Mouse (Mus musculus) midbrain, embryonic 10.5 days (tissue): Measurements from ENCODE around the gene Atp13a5. TPM values are rescaled to one million over a fixed set of nuclear protein-coding genes. Genes with fewer than 3 reads are reported as not detected.

ENCODE experiments used
- DNase-seq: peaks from one replicate; pipeline ENCODE4 v3.0.0-alpha.2; 2017; ENCODE audit warnings: low spot score
- H3K27ac ChIP-seq: fragments of 300-500 bp; sonication (generic); replicated peaks from 2 replicates; pipeline ENCODE4 v1.5.1; 2016; ENCODE audit warnings: mild to moderate bottlenecking
- H3K27me3 ChIP-seq: fragments of 300-500 bp; sonication (generic); 2 replicates; pipeline ENCODE4 v1.6.1; 2016; ENCODE audit warnings: low read depth, mild to moderate bottlenecking; ENCODE audit not compliant: poor library complexity, severe bottlenecking
- H3K36me3 ChIP-seq: fragments of 300-500 bp; sonication (generic); 2 replicates; pipeline ENCODE4 v1.6.1; 2016; ENCODE audit warnings: mild to moderate bottlenecking, moderate library complexity
- H3K4me1 ChIP-seq: fragments of 300-500 bp; sonication (generic); 2 replicates; pipeline ENCODE4 v1.6.1; 2016
- H3K4me3 ChIP-seq: fragments of 300-500 bp; sonication (generic); 2 replicates; pipeline ENCODE4 v1.5.1; 2016; ENCODE audit warnings: mild to moderate bottlenecking, moderate library complexity
- H3K9me3 ChIP-seq: fragments of 300-500 bp; sonication (generic); replicated peaks from 2 replicates; pipeline ENCODE4 v1.6.1; 2016; ENCODE audit warnings: mild to moderate bottlenecking
- WGBS: fragments of 180-500 bp; shearing (Covaris S2); methylation state at CpG from one replicate; pipeline ENCODE4 v1.1.7; 2016; 5-methylcytosine and 5-hydroxymethylcytosine counted together
- polyA plus RNA-seq: library from polyadenylated mRNA; unstranded; fragments of >200 nt; fragmentation: Nextera tagmentation; extraction: Ambion mirVana; gene quantifications from 2 replicates; pipeline ENCODE4 v1.2.1, GENCODE M21; 2016

Gene Atp13a5
- 0.09 TPM in 1 of 2 replicates, not detected in the other for polyA plus RNA-seq

DNA sequence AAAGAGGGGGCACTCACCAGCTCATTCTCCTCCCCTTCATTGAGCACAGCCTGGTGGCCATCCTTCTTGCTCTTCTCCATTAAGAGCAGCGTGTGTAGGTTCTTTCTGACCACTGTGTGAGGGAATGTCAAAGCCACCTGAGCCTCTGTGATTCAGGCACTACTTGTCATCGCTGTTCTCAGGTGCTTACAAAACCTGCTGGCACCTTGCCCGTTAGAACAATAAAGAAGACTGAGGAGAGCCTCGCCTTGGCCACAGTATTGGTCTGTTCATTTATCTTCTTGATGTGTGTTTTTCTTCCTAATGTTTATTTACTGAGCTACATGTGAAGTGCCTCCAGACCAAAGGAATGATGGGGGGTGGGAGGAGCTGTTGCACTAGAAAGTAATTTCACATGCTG lies at the start of gene Atp13a5:
Gene Atp13a5, minus strand, starts transcription at position 275 of the 400 bp plus-strand sequence.
- Histone ChIP-seq H3K4me3 (no peak within 1 kb of the TSS), H3K27ac (no peak within 1 kb of the TSS), H3K36me3 (no peaks in the 10 kb centered on the region), H3K4me1 (no peaks in the 10 kb centered on the region), H3K27me3 (no peaks in the 10 kb centered on the region), H3K9me3 (no peaks in the 10 kb centered on the region)
- DNase-seq = no peak
- 85% methylated on average over 4 of the region's 4 CpGs for WGBS

DNA sequence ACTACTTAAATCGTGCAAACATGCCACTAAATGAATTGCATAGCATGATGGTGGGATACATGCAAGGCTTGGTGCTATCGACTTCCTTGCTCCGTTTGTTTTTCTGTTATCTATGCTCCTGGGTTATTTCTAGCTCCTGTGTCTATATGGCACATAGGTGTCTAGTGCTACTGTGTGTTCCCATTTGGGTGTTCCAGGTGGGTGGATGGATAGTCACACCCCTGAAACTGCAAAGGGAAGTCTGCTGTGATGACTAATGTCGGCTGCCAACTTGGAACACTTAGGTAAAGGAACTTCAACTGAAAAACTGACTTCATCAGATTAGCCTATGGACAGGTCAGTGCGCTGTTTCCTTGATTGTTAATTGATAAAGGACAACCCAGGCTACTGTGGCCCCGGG lies 36.3 kb upstream of the Atp13a5 start:
- Histone ChIP-seq H3K4me3 (no peak overlapping the region), H3K36me3 (no peaks in the 10 kb centered on the region), H3K27ac (no peak overlapping the region), H3K4me1 (no peaks in the 10 kb centered on the region), H3K27me3 (no peaks in the 10 kb centered on the region), H3K9me3 (no peaks in the 10 kb centered on the region)
- no peak for DNase-seq
- 91% methylated on average over 6 of the region's 6 CpGs for WGBS

DNA sequence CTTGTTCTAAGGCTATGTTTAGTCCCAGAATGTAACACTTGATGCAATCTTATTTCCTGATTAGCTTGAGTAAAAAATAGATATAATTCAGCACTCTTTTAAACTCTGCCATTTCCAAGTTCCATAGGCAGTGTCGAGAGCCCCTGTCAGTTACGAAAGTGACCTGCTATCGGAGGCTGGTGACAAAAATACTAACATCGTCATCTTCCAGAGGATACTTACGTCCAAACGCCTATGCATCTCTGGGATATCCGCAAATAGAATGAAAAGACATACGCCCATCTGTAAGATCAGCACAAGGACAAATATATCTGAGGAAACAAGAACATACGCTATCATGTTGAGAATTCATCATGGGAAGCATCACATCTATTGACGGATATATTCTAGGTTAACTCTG lies 28.8 kb upstream of the Atp13a5 start:
- no peaks in the 10 kb centered on the region for H3K4me1 ChIP-seq
- no peak for DNase-seq
- H3K4me3 ChIP-seq = no peak overlapping the region
- no peaks in the 10 kb centered on the region for H3K27me3 ChIP-seq
- H3K27ac ChIP-seq = no peak overlapping the region
- H3K36me3 ChIP-seq = no peaks in the 10 kb centered on the region
- 94% methylated on average over 10 of the region's 10 CpGs for WGBS
- no peaks in the 10 kb centered on the region for H3K9me3 ChIP-seq

DNA sequence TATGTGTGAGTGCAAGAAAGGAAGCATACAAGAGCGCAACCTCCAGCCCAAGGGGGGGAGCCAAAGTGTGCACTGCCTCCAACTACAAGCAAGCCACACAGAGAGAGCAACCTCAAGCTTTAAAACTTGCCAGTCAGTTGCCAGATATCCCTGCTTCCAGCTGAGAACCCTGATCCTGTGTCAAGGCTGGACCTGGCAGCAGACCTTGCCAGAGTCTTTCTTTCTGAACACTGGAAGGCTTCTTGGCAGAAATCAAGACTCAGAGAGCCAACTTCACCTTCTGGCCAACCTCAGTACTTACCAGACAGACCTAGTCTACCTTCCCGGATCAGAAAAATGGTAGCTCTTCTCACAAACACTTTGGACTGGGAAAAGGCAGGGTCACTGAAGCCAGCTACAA lies 20.5 kb upstream of the Atp13a5 start:
- no peaks in the 10 kb centered on the region for H3K4me1 ChIP-seq
- 90% methylated on average over 1 of the region's 2 CpGs for WGBS
- no peaks in the 10 kb centered on the region for H3K9me3 ChIP-seq
- no peak overlapping the region for H3K4me3 ChIP-seq
- H3K27me3 ChIP-seq = no peaks in the 10 kb centered on the region
- no peak for DNase-seq
- H3K36me3 ChIP-seq = no peaks in the 10 kb centered on the region
- no peak overlapping the region for H3K27ac ChIP-seq

DNA sequence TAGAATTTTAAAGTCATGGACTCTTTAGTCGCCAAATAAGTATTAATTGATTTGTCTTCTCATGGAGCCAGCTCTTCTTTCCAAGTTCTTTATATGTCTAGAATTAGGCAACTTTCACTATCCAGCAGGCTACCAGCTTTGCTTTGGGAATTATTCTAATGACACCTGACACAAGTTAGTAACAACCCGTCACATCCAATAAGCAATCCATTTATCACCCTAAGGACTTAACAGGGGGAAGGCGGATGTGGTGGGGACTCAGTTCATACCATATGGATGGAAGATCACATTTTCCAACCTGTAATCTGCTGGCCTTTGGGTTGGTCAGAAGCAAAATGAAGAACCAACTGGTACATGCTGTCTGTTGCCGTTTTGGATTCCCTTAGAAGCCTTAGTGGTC lies 6.2 kb upstream of the Atp13a5 start:
- Histone ChIP-seq H3K36me3 (no peaks in the 10 kb centered on the region), H3K4me1 (0 out of 2 replicates have a peak, but pooled peaks cover 3% of the 10 kb centered on the region), H3K27me3 (no peaks in the 10 kb centered on the region), H3K27ac (no peak overlapping the region), H3K9me3 (no peaks in the 10 kb centered on the region), H3K4me3 (no peak overlapping the region)
- WGBS = 83% methylated on average over 4 of the region's 4 CpGs
- no peak for DNase-seq

DNA sequence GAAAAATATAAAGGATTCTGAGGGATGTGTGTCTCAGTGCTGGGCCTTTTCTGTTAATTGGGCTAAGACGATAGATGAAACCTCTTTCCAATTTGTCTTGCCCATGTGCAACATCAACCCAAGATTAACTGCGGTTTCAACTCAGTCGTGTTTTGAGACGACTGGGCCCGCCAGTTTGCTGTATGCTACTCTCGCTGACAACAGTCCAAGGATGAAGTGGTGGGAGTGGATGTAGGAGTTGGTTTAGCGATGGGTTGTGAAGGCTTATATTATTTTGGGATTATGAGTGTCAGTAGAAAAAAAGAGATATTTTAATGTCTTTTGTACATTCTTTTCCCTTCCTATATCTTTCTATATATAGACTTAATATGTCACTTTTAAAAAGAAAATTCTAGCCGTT lies 3.9 kb downstream of the Atp13a5 start:
- no peaks in the 10 kb centered on the region for H3K4me1 ChIP-seq
- no peaks in the 10 kb centered on the region for H3K36me3 ChIP-seq
- DNase-seq = no peak
- no peak overlapping the region for H3K4me3 ChIP-seq
- no peaks in the 10 kb centered on the region for H3K9me3 ChIP-seq
- WGBS = 92% methylated on average over 8 of the region's 8 CpGs
- H3K27me3 ChIP-seq = no peaks in the 10 kb centered on the region
- H3K27ac ChIP-seq = no peak overlapping the region

DNA sequence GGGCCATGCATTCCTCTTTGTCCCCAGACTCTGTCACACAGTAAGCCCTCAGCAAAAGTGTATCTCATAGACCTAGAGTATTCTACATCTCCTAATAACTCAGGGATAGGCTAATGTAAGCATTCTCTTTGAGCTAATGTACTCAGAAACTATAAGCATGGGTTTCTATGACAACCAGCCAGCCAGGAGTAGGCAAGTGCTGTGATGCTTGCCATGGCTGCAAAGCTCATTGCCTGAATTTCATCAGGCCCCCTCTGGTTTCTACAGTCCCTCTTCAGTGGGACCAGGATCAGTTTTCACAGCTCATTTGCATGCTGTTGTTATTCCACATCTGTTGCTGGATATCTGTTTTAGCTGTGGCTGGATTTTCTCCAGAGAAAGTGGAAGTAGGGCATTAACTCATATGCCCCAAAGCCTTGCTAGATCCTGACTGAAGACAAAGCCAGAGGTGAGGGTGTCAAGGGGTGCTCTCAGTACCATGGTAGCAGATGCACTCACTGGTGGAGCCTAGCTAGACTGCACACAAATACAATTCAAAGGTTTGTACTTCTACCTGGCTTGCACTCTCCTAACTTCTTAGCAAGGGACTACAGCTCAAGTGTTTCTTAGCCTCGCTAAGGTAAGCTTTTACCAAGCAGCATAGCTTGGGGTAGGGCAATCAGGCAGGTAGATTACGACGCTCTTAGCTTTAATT lies 47.0 kb downstream of the Atp13a5 start:
- no peaks in the 10 kb centered on the region for H3K36me3 ChIP-seq
- no peak overlapping the region for H3K4me3 ChIP-seq
- WGBS = 74% methylated on average over 3 of the region's 3 CpGs
- H3K9me3 ChIP-seq = no peaks in the 10 kb centered on the region
- DNase-seq = no peak
- H3K4me1 ChIP-seq = peaks cover 7% of the 10 kb centered on the region; the same call in 1 of the 2 replicates
- no peak overlapping the region for H3K27ac ChIP-seq
- H3K27me3 ChIP-seq = no peaks in the 10 kb centered on the region

DNA sequence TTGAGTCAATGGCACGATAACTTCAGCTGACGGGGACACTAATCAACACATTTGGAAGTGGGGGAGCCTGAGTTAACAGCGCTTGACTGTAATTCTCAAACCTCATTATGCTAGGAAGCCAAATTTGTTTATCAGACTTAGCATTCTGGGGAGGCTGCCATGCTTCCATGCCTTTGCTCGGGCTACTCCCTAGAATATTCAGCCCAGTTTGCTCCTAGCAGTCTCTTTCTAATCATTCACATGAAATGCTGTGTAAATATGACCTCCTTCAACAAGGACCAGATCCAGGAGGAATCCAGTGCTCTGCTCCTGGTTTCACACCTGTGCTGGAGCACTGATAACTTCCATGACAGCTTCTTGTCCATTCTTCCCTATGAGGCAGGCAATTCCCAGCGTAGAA lies 47.6 kb downstream of the Atp13a5 start:
- H3K4me3 ChIP-seq = no peak overlapping the region
- 85% methylated on average over 5 of the region's 5 CpGs for WGBS
- H3K36me3 ChIP-seq = no peaks in the 10 kb centered on the region
- H3K4me1 ChIP-seq = peaks cover 7% of the 10 kb centered on the region; the same call in 1 of the 2 replicates
- H3K27me3 ChIP-seq = no peaks in the 10 kb centered on the region
- no peaks in the 10 kb centered on the region for H3K9me3 ChIP-seq
- H3K27ac ChIP-seq = no peak overlapping the region
- no peak for DNase-seq

DNA sequence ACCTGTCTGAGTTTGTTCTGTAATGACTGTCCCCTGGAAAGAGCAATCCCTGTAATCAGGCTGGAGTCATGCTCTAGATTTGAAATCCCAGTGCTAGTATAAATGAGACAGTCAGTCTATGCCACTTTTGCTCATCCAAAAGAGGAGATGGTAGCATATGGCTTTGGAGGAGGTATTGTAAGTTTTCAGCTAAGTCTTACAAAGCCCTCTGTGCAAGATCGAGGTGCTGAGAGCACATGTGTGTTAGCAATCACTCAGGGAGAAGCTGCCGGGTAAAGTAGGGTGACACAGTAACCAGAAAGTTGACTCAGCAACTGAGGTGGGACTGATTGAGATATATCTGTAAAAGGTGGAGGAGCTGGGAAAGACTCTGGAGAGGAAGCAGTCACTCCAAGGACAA lies 49.3 kb downstream of the Atp13a5 start:
- Histone ChIP-seq H3K27ac (no peak overlapping the region), H3K9me3 (no peaks in the 10 kb centered on the region), H3K4me3 (no peak overlapping the region), H3K27me3 (no peaks in the 10 kb centered on the region), H3K4me1 (peaks cover 7% of the 10 kb centered on the region; the same call in 1 of the 2 replicates), H3K36me3 (no peaks in the 10 kb centered on the region)
- no peak for DNase-seq
- WGBS = 83% methylated on average over 2 of the region's 2 CpGs

DNA sequence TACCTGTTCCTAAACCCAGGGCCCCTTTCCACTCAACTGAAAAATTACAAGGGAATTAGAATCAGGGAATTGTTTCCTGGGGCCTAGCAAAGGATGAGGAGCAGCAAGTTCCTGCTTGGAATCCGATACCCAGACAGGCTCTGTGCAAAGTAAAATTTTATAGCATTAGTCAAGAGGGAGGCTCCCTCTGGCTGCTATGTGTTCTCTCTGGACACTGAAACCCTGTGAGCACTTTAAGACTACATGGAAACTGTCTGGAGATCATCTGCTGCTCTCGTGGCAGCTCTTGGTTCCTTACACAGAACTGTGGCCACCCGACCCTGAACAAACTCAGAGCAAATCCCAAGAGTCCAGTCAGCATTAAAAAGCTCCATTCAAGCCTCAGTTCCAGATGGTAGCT lies 50.6 kb downstream of the Atp13a5 start:
- Histone ChIP-seq H3K36me3 (no peaks in the 10 kb centered on the region), H3K9me3 (no peaks in the 10 kb centered on the region), H3K27ac (no peak overlapping the region), H3K4me1 (peaks cover 7% of the 10 kb centered on the region; the same call in 1 of the 2 replicates), H3K4me3 (no peak overlapping the region), H3K27me3 (no peaks in the 10 kb centered on the region)
- 65% methylated on average over 3 of the region's 3 CpGs for WGBS
- DNase-seq = no peak

DNA sequence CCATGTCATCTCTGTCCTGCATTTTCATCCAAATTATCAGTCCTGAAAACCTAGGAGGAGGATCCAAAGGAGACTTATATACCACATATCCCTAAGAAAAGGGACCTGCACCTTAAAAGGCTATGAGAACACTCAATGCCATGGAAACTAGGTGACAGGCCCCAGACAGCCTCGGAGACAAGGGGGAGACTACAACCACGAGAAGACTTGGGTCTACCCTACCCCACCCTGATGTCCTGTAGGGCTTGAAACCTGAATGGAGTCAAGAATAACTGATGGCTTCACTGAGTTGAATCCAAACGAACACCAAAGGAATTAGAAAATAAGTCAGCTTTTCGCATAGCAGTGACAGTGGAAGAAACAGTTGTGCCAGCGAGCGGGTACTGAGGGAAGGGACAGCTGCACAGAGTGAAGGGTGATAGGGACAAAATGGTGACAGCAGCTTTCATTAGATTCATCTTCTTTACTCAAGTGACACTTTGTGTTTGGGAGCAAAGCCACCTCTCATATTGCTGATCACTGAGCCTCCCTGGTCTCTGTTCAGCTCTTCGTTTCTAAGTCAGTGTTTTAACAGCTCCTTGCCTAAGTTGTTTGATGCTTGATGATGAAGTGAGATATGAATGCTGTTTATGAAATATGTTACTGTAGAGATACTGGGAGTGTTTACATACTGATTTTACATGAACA lies 53.2 kb downstream of the Atp13a5 start:
- Histone ChIP-seq H3K27ac (no peak overlapping the region), H3K4me1 (no peaks in the 10 kb centered on the region), H3K9me3 (no peaks in the 10 kb centered on the region), H3K27me3 (no peaks in the 10 kb centered on the region), H3K36me3 (no peaks in the 10 kb centered on the region), H3K4me3 (no peak overlapping the region)
- no peak for DNase-seq
- 90% methylated on average over 7 of the region's 7 CpGs for WGBS

DNA sequence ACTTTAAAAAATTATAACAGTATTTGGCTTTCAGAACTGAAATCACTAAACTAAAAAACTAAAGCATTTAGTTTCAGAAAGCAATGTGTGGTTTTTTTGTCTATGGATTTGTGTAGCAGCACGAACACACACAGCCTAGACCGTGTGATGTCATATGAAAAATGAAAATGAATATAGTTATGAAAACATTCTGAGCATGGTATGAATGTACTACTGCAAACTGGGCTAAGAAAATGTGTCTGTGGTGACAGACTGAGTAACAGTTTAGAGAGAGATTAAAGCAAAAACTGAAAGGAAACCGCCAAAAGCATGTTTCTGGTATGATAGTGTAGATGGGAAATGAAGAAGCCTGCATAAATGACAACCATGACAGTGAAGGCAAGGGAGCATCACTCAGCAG lies 57.8 kb downstream of the Atp13a5 start:
- no peak overlapping the region for H3K27ac ChIP-seq
- no peaks in the 10 kb centered on the region for H3K36me3 ChIP-seq
- H3K27me3 ChIP-seq = no peaks in the 10 kb centered on the region
- DNase-seq = no peak
- no peak overlapping the region for H3K4me3 ChIP-seq
- no peaks in the 10 kb centered on the region for H3K9me3 ChIP-seq
- WGBS = 90% methylated on average over 3 of the region's 3 CpGs
- H3K4me1 ChIP-seq = no peaks in the 10 kb centered on the region

DNA sequence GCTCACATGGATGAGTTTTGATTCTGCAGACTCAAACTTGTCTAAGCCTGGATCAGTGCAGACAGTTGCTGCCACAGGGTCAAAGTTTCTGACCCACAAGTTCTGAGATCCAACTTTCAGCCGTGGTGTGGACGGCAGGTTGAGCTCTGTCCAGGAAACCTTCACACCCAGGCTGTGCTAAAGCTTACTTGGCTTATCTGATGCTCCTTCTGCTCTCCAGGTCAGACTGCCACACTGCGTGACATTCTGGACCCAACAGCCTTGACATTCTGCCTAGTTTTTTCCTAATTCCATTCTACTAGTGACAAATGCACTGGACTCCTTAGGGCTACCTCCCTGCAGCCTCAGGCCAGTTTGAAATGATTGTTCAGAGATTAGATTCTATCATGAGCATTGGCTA lies 63.1 kb downstream of the Atp13a5 start:
- Histone ChIP-seq H3K9me3 (no peaks in the 10 kb centered on the region), H3K27me3 (no peaks in the 10 kb centered on the region), H3K36me3 (no peaks in the 10 kb centered on the region), H3K4me3 (no peak overlapping the region), H3K4me1 (no peaks in the 10 kb centered on the region), H3K27ac (no peak overlapping the region)
- DNase-seq = no peak
- WGBS = 85% methylated on average over 3 of the region's 3 CpGs
